Comparison of ENCODE assay signal across 8 mouse cellular contexts in the genomic region with DNA sequence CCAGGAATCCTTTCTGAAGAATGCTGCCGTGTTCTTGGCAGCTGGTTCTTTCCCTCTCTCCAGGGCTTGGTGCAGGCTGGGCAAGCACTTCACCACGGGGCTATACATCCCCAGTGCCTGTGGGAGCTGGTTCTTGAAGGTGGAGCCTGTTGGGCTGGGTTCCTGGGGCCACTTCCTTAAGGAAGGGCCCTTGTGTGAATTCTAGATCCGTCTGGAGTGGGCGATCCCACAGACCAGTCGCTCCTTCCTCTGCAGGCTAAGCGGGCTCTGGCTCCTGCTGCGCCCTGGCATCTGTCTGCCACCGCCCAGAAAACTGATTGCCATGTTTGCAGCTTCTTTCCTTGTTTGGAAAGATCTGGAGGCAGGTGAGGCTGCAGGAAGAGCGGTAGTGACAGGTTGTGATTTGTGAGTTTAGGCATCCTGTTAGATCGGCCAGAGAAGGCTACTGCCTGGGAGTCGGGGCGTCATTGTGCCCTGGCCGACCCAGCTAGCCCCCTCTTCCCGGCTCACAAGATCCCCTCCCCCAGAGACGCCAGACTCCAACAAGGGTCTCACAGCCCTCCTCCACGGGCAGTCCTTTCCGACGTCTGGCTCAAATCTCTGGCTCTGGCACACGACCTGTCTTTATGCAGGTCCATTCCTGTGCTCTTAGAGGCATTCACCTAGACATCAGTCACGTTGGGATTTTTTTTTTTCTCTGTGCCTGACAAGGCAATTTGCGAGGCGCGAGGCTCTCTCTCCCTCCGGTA.
DNase-seq lines count a peak whose midpoint lies in the region; ATAC-seq and TF ChIP-seq lines count a peak whose summit lies in the region.

No protein-coding gene starts in this region.

- 4% methylated on average over 24 of the region's 24 CpGs for WGBS in embryonic facial prominence, embryonic 13.5 days
- WGBS in hindbrain, embryonic 13.5 days = 2% methylated on average over 24 of the region's 24 CpGs

- intact Hi-C loops in gastrocnemius, postnatal 36 days (cut with DNase I) = no loop called here

- peak overlapping the region; percentile 63 for H3K4me2 ChIP-seq in embryonic facial prominence, embryonic 13.5 days
- H3K4me2 ChIP-seq in hindbrain, embryonic 13.5 days = peak overlapping the region; percentile 59

- H3K27me3 ChIP-seq in embryonic facial prominence, embryonic 13.5 days = peaks cover 67% of the 10 kb centered on the region
- peaks cover 23% of the 10 kb centered on the region for H3K27me3 ChIP-seq in hindbrain, embryonic 13.5 days

- DNase-seq in layer of hippocampus, adult 2 months (ENCODE audit: low spot score in 2 of 2) = no peak
- no peak for DNase-seq in layer of hippocampus, adult 11-12 months (ENCODE audit: low spot score)
- peak; percentile 45 for DNase-seq in neural tube, embryonic 10.5 days (ENCODE audit: extremely low spot score, low spot score)
- no peak for DNase-seq in testis, postnatal 10 days (ENCODE audit: low spot score)
- DNase-seq in gastrocnemius, postnatal 36 days = no peak
- no peak for DNase-seq in gastrocnemius, adult 18-20 months (ENCODE audit: low spot score)

- H3K9me3 ChIP-seq in embryonic facial prominence, embryonic 13.5 days = no peaks in the 10 kb centered on the region
- no peaks in the 10 kb centered on the region for H3K9me3 ChIP-seq in hindbrain, embryonic 13.5 days

- peak overlapping the region; percentile 34; the same call in 1 of the 2 replicates for H3K4me3 ChIP-seq in layer of hippocampus, adult 2 months
- peak overlapping the region; percentile 38 for H3K4me3 ChIP-seq in embryonic facial prominence, embryonic 13.5 days
- peak overlapping the region; percentile 31 for H3K4me3 ChIP-seq in hindbrain, embryonic 13.5 days

- H3K27ac ChIP-seq in layer of hippocampus, adult 2 months = 0 out of 2 replicates have a peak overlapping the region, but pooled peaks have one; percentile 18
- H3K27ac ChIP-seq in embryonic facial prominence, embryonic 13.5 days = no peak overlapping the region
- H3K27ac ChIP-seq in hindbrain, embryonic 13.5 days = peak overlapping the region; percentile 45

- H3K36me3 ChIP-seq in embryonic facial prominence, embryonic 13.5 days = no peaks in the 10 kb centered on the region
- no peaks in the 10 kb centered on the region for H3K36me3 ChIP-seq in hindbrain, embryonic 13.5 days

- ATAC-seq in embryonic facial prominence, embryonic 13.5 days (ENCODE audit: insufficient number of reproducible peaks, insufficient read depth, low FRiP score, low TSS enrichment, low read depth) = no peak
- peak; percentile 65 for ATAC-seq in hindbrain, embryonic 13.5 days (ENCODE audit: low FRiP score)

- H3K4me1 ChIP-seq in embryonic facial prominence, embryonic 13.5 days = peaks cover 14% of the 10 kb centered on the region
- peaks cover 21% of the 10 kb centered on the region for H3K4me1 ChIP-seq in hindbrain, embryonic 13.5 days (replicated peaks)

- no peak for TF ChIP-seq CTCF in layer of hippocampus, adult 2 months (conservative IDR thresholded peaks at IDR 0.05)

- H3K9ac ChIP-seq in embryonic facial prominence, embryonic 13.5 days = peak overlapping the region; percentile 56
- H3K9ac ChIP-seq in hindbrain, embryonic 13.5 days = peak overlapping the region; percentile 52
